Mouse (Mus musculus) heart, embryonic 16.5 days (tissue): ENCODE data around the gene Pole4. TPM values are rescaled to one million over a fixed set of nuclear protein-coding genes. Genes with fewer than 3 reads are reported as not detected.
"Not testable (repeated sequence)": the region's sequence is repeated elsewhere in the genome, so short reads cannot be mapped to it uniquely, and the experiment has no call there.

Experiments used
- ATAC-seq: fragments of 200-750 bp; cut with Nextera tagmentation; replicated peaks from 2 replicates; pipeline ENCODE4 v1.8.0; 2017; ENCODE audit warnings: moderate number of reproducible peaks; ENCODE audit not compliant: insufficient read depth, low FRiP score; ENCODE audit errors: extremely low read depth
- H3K27ac ChIP-seq: fragments of 300-500 bp; sonication (generic); 2 replicates; pipeline ENCODE4 v1.5.1; 2014; ENCODE audit warnings: mild to moderate bottlenecking, low read length, control low read depth, moderate library complexity
- H3K27me3 ChIP-seq: fragments of 300-500 bp; sonication (generic); 2 replicates; pipeline ENCODE4 v1.6.1; 2014; ENCODE audit warnings: low read length, mixed read lengths; ENCODE audit not compliant: control insufficient read depth, insufficient read depth
- H3K36me3 ChIP-seq: fragments of 300-500 bp; sonication (generic); 2 replicates; pipeline ENCODE4 v1.6.1; 2014; ENCODE audit not compliant: control insufficient read depth, insufficient read depth
- H3K4me1 ChIP-seq: fragments of 300-500 bp; sonication (generic); 2 replicates; pipeline ENCODE4 v1.6.1; 2014; ENCODE audit warnings: low read length, mixed read lengths; ENCODE audit not compliant: control insufficient read depth, insufficient read depth
- H3K4me2 ChIP-seq: fragments of 300-500 bp; sonication (generic); 2 replicates; pipeline ENCODE4 v1.6.1; 2014; ENCODE audit warnings: low read depth, mild to moderate bottlenecking, control low read depth, low read length
- H3K4me3 ChIP-seq: fragments of 300-500 bp; sonication (generic); 2 replicates; pipeline ENCODE4 v1.5.1; 2014; ENCODE audit warnings: mild to moderate bottlenecking, control low read depth, low read length
- H3K9ac ChIP-seq: fragments of 300-500 bp; sonication (generic); 2 replicates; pipeline ENCODE4 v1.6.1; 2014; ENCODE audit warnings: low read length, control low read depth
- H3K9me3 ChIP-seq: fragments of 300-500 bp; sonication (generic); replicated peaks from 2 replicates; pipeline ENCODE4 v1.6.1; 2016; ENCODE audit warnings: low read length; ENCODE audit not compliant: control insufficient read depth
- WGBS: fragments of 180-500 bp; shearing (Covaris S2); extraction: QIAGEN DNeasy Blood & Tissue Kit; methylation state at CpG from one replicate; pipeline ENCODE4 v1.1.7; 2014; 5-methylcytosine and 5-hydroxymethylcytosine counted together
- polyA plus RNA-seq: library from polyadenylated mRNA; unstranded; fragments of >200 nt; fragmentation: Nextera tagmentation; extraction: Ambion mirVana; gene quantifications from 2 replicates; pipeline ENCODE4 v1.2.1, GENCODE M21; 2015

The Pole4 gene
- polyA plus RNA-seq, 1 experiment from 2014 or later = 90.4 TPM

DNA sequence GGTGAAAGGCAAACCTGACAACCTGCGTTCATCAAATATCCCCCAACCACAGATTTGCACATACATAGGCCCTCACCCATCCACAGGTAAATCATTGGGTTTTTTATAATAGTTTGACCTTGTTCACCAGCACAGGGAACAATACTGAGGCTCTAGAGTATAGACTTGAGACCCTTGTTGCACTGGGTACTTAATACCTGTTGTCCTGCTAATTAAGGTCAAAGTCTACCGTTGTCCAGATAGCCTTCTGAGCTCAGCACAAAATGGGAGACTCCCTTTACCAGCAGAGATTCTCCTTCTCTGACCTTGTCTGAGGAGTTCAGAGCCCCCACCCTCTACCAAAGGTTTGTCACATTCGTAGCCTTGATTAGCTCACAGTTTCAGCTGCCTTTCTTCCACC lies 1.5 kb downstream of the Pole4 start:
- Histone ChIP-seq H3K9ac (no peak overlapping the region), H3K4me3 (no peak overlapping the region), H3K27ac (no peak overlapping the region), H3K4me2 (no peak overlapping the region), H3K27me3 (no peaks in the 10 kb centered on the region; the same call in 1 of the 2 replicates), H3K36me3 (no peaks in the 10 kb centered on the region), H3K4me1 (no peaks in the 10 kb centered on the region), H3K9me3 (no peaks in the 10 kb centered on the region)
- no peak for ATAC-seq
- 88% methylated on average over 3 of the region's 3 CpGs for WGBS

DNA sequence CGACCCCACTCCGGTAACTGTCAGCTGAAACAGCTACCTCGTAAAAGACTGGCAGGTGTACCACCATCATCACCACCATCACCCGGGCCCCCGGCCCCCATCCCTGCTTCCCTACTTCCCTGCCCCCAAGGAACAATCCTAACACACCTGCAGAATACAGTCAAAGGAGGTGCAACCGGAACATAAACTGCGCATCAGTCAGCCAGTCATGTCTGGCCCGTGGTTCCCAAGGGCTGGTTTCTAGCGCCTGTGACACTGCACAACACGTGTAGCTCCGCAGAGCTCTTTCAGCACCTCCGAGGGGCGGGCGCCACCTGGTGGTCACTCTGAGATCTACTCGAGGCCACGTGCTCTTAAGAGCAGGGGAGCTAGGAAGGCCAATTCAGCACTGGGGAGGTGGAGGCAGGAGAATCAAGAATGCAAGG lies 2.6 kb downstream of the Pole4 start:
- Histone ChIP-seq H3K9ac (no peak overlapping the region), H3K36me3 (no peaks in the 10 kb centered on the region), H3K27ac (no peak overlapping the region), H3K9me3 (no peaks in the 10 kb centered on the region), H3K4me2 (no peak overlapping the region), H3K4me3 (no peak overlapping the region), H3K27me3 (no peaks in the 10 kb centered on the region; the same call in 1 of the 2 replicates), H3K4me1 (no peaks in the 10 kb centered on the region)
- peak; percentile 62; the same call in 1 of the 2 replicates for ATAC-seq
- WGBS = 30% methylated on average over 16 of the region's 16 CpGs

DNA sequence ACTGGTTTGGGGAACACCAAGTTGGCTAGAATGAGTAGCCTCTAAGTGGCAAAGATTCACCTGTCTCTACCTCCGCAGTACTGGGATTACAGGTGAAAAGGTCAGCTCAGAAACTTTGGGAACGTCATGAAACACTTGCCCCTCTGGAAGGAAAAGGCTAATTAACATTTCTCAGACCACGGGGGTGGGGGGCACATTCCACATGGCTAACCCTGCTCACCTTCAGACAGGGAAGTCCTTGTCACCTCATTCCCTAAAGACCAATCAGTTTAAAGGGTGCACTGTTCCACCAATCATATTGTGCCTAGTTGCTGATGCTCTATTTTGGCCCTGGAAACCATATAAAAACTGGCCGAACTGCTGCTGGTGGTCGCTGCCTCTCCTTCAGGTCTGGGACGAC lies 3.9 kb downstream of the Pole4 start:
- 67% methylated on average over 6 of the region's 6 CpGs for WGBS
- H3K4me1 ChIP-seq = no peaks in the 10 kb centered on the region

DNA sequence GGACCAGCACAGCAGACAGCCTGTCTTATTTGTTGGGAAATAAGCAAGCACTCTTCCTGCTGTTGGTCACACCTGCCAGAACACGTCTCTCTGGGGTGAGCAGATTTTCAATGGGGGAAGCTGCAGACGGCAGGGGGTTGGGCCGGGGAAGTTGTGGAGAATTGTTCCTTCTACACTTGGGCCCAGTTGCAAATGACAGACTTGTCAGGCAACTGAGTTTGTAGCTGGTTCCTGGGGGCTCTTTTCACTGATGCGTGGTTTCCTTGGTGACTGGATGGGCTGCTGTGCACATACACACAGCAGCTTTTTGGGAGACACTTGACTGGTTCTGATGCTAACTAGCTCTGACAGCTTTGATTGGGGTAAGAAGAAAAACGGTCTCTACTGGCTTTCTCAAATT lies 5.3 kb downstream of the Pole4 start:
- WGBS = 47% methylated on average over 5 of the region's 5 CpGs

More for the DNA sequence above, 3.9 kb downstream of the Pole4 start:
- H3K4me2 ChIP-seq = no peak overlapping the region
- ATAC-seq = no peak
- no peak overlapping the region for H3K9ac ChIP-seq
- H3K9me3 ChIP-seq = no peaks in the 10 kb centered on the region
- H3K36me3 ChIP-seq = no peaks in the 10 kb centered on the region
- H3K27me3 ChIP-seq = no peaks in the 10 kb centered on the region; the same call in 1 of the 2 replicates
- H3K4me3 ChIP-seq = no peak overlapping the region
- no peak overlapping the region for H3K27ac ChIP-seq

DNA sequence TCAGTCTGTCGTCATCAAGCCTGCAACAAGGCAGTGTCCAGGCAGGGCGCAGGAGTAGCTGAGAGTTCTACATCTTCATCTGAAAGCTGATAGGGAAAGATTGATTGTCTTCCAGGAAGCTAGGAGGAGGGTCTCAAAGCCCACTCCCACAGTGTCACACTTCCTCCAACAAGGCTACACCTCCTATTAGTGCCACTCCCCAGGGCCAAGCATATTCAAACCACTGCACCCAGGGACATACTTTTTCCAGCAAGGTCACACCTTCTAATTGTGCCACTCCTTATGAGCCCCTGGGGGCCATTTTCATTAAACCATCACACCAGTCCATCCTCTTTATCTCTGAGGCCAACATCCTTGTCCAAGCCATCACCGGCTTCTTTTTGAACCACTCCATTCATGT lies 8.4 kb downstream of the Pole4 start:
- 85% methylated on average over 3 of the region's 3 CpGs for WGBS

More for the DNA sequence above, 5.3 kb downstream of the Pole4 start:
- Histone ChIP-seq H3K9ac (no peak overlapping the region), H3K9me3 (no peaks in the 10 kb centered on the region), H3K4me3 (no peak overlapping the region), H3K4me2 (no peak overlapping the region), H3K4me1 (no peaks in the 10 kb centered on the region), H3K27ac (no peak overlapping the region), H3K36me3 (no peaks in the 10 kb centered on the region), H3K27me3 (no peaks in the 10 kb centered on the region; the same call in 1 of the 2 replicates)
- no peak for ATAC-seq

DNA sequence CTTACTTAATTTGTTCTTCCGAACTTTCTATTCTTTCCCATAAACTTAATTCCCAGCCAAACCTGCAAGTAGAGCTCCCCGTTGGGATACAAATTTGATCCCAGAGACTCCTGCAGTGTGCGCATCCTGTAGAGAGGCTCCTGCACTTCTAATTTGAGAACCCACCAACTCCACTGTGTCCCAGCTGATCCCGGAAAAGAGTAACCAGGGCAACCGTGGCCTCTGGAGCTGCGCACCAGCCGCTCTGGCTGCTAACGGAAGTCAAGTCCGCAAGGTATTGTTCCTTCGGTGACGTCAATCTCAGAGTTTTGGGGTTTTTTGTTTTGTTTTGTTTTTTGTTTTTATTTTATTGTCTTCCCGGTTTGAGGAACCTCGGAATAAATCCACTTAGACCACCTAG lies 10.5 kb downstream of the Pole4 start:
- WGBS = 50% methylated on average over 13 of the region's 13 CpGs
- H3K9me3 ChIP-seq = no peaks in the 10 kb centered on the region
- no peak for ATAC-seq
- H3K4me3 ChIP-seq = no peak overlapping the region; the same call in 1 of the 2 replicates
- no peaks in the 10 kb centered on the region for H3K27me3 ChIP-seq
- peak overlapping the region; percentile 23; the same call in 1 of the 2 replicates for H3K4me2 ChIP-seq
- H3K27ac ChIP-seq = no peak overlapping the region
- H3K36me3 ChIP-seq = no peaks in the 10 kb centered on the region
- no peaks in the 10 kb centered on the region for H3K4me1 ChIP-seq
- no peak overlapping the region for H3K9ac ChIP-seq

More for the DNA sequence above, 8.4 kb downstream of the Pole4 start:
- no peak overlapping the region for H3K4me2 ChIP-seq
- H3K4me3 ChIP-seq = no peak overlapping the region
- no peaks in the 10 kb centered on the region for H3K36me3 ChIP-seq
- no peak for ATAC-seq
- no peaks in the 10 kb centered on the region for H3K27me3 ChIP-seq
- no peak overlapping the region for H3K9ac ChIP-seq
- no peak overlapping the region for H3K27ac ChIP-seq
- no peaks in the 10 kb centered on the region for H3K9me3 ChIP-seq
- no peaks in the 10 kb centered on the region for H3K4me1 ChIP-seq

DNA sequence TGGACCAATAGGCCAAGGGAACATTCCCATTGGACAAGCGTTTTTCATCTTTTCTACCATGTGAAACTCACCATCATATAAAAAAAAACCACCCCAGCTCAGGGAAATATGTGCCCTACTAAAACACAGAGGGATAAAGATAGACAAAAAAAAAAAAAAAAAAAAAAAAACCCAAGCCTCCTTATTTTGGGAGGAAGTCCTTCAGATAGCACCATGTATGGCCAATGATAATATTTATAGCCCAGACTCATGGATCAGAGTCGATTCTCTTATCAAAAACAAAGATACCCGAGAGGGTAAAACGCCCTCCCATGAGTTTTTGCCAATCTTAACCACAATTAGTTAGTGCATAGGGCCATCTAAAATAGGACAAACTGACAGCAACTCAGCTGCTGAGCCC lies 15.7 kb downstream of the Pole4 start:
- H3K27me3 ChIP-seq = no peaks in the 10 kb centered on the region
- no peak overlapping the region for H3K27ac ChIP-seq
- H3K4me1 ChIP-seq = no peaks in the 10 kb centered on the region
- no peak overlapping the region for H3K4me3 ChIP-seq
- WGBS = 67% methylated on average over 4 of the region's 4 CpGs
- no peak overlapping the region for H3K9ac ChIP-seq
- no peak for ATAC-seq
- H3K9me3 ChIP-seq = no peaks in the 10 kb centered on the region
- no peak overlapping the region for H3K4me2 ChIP-seq
- H3K36me3 ChIP-seq = no peaks in the 10 kb centered on the region

DNA sequence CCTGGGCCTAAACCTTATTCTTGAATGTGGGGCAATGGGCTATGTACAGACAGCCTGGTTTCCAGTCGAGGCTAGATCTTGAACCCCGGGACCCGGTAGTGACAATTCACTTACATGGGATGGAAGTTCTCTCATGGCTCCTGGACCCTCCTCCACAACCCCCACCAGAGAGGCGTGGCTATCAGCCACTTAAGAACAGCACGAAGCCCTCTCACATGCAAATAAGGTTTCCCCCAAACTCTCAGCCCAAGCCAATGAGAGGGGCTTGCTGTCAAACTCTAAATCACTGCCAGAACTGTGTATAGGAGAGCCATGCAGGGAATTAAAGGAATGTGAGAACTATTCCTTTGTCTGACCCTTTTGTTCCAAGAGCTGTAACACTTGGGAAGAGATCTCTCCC lies 16.6 kb downstream of the Pole4 start:
- H3K27me3 ChIP-seq, ATAC-seq, H3K4me1 ChIP-seq, H3K4me2 ChIP-seq, H3K9ac ChIP-seq, H3K27ac ChIP-seq, H3K4me3 ChIP-seq, H3K36me3 ChIP-seq, H3K9me3 ChIP-seq: not testable (repeated sequence)
- 54% methylated on average over 5 of the region's 5 CpGs for WGBS

DNA sequence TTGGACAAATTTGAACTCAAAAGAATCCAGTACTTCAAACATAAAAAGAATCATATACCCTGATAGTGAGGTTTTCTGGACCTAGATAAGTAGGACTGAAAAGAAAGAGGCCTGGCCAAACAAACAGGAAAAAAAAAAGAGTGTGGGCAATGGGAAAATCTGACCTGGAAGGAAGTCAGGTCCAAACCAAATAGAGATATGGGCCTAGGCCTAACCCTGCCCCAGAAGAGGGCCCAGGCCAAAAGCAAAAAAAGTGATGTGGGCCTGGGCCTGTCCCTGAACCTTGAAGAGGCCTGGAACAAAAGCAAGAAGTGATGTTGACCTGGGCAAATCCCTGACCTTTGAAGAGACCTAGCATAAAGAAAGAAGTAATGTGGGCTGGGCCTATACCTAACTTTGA lies 21.0 kb downstream of the Pole4 start:
- no peak overlapping the region for H3K9ac ChIP-seq
- no peak for ATAC-seq
- no peaks in the 10 kb centered on the region for H3K4me1 ChIP-seq
- no peaks in the 10 kb centered on the region for H3K27me3 ChIP-seq
- no peak overlapping the region for H3K4me2 ChIP-seq
- H3K4me3 ChIP-seq = no peak overlapping the region
- no peaks in the 10 kb centered on the region for H3K9me3 ChIP-seq
- H3K36me3 ChIP-seq = no peaks in the 10 kb centered on the region
- H3K27ac ChIP-seq = no peak overlapping the region

DNA sequence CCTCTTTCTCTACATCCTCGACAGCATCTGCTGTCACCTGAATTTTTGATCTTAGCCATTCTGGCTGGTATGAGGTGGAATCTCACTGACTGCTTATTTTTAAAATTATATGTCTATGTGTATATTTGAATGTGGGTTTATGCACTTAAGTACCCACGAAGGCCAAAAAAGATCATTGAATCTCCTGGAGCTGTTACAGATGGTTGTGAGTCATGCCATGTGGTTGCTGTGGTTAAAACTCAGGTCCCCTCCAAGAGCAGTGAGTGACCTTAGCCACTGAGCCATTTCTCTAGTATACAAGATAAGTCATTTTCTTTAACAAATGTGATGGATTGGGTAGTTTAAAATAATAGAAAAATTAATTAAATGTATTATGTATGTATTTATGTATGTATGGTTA lies 25.9 kb downstream of the Pole4 start:
- not testable (repeated sequence) for H3K27me3 ChIP-seq, ATAC-seq, H3K4me3 ChIP-seq, H3K4me1 ChIP-seq, H3K4me2 ChIP-seq, H3K27ac ChIP-seq, H3K9me3 ChIP-seq, H3K9ac ChIP-seq, H3K36me3 ChIP-seq
- 68% methylated on average over 2 of the region's 2 CpGs for WGBS
